Mouse (Mus musculus): ENCODE results near the gene Gabpb2. TPM values are rescaled to one million over a fixed set of nuclear protein-coding genes. Genes with fewer than 3 reads are reported as not detected.
"Not testable (repeated sequence)": the region's sequence is repeated elsewhere in the genome, so short reads cannot be mapped to it uniquely, and the experiment has no call there.

The Gabpb2 gene
- polyA plus RNA-seq, 1 experiment from 2014 or later, result 9.1 TPM

GRCm38 (mm10) chr3:95228148-95228893 lies 10.6 kb upstream of the Gabpb2 start, which contains the start of gene Cdc42se1:
Gene Cdc42se1, plus strand, starts transcription at chr3:95228732.
- Histone ChIP-seq H3K9me3 (ENCODE audit: control insufficient read depth, low read length) (no peaks in the 10 kb centered on the region), H3K4me3 (ENCODE audit: low read depth, low read length) (peak within 1 kb of the TSS; percentile 87), H3K4me2 (peak within 1 kb of the TSS; percentile 98), H3K36me3 (ENCODE audit: control insufficient read depth, insufficient read depth, low read length) (peaks cover 25% of the 10 kb centered on the region), H3K9ac (ENCODE audit: low read depth, low read length) (peak within 1 kb of the TSS; percentile 97), H3K27me3 (replicated peaks; ENCODE audit: control insufficient read depth, insufficient read depth, low read length) (no peaks in the 10 kb centered on the region), H3K27ac (ENCODE audit: low read depth, low read length) (peak within 1 kb of the TSS; percentile 98), H3K4me1 (replicated peaks; ENCODE audit: control insufficient read depth, insufficient read depth, low read length) (peaks cover 32% of the 10 kb centered on the region)
- peak; percentile 85 for ATAC-seq (replicated peaks; ENCODE audit: low FRiP score)
- peak; percentile 85 for DNase-seq (ENCODE audit: low spot score)
- under 1% methylated on average over 64 of the region's 64 CpGs for WGBS

DNA sequence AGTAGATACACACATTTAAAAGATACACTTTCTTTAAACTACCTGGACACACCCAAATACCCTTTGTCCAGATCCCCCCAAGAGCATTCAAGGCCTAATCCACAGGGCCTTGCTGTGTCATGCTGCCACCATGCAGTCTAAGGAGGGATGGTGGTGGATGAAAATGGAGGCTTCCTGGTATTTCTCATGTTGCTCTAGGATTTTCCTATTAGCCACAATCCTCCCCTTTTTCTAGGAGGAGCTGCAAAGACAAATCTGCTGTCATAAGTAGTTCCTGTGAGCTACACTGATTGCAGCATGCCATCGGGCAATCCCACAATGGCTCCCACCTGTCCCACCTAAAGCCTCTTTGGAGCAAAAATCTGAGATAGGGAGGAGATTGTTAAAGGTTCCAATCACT lies 9.5 kb upstream of the Gabpb2 start:
- 26% methylated on average over 1 of the region's 1 CpGs for WGBS
- peaks cover 26% of the 10 kb centered on the region for H3K4me1 ChIP-seq (replicated peaks; ENCODE audit: control insufficient read depth, insufficient read depth, low read length)
- H3K9me3 ChIP-seq (ENCODE audit: control insufficient read depth, low read length), result no peaks in the 10 kb centered on the region
- no peaks in the 10 kb centered on the region for H3K27me3 ChIP-seq (replicated peaks; ENCODE audit: control insufficient read depth, insufficient read depth, low read length)
- DNase-seq (ENCODE audit: low spot score) (no peak), ATAC-seq (replicated peaks; ENCODE audit: low FRiP score) (no peak)
- H3K4me2 ChIP-seq, result peak overlapping the region; percentile 98
- H3K36me3 ChIP-seq (ENCODE audit: control insufficient read depth, insufficient read depth, low read length), result peaks cover 16% of the 10 kb centered on the region
- H3K4me3 ChIP-seq (ENCODE audit: low read depth, low read length), result peak overlapping the region; percentile 87
- peak overlapping the region; percentile 47; the same call in 1 of the 2 replicates for H3K9ac ChIP-seq (ENCODE audit: low read depth, low read length)
- H3K27ac ChIP-seq (ENCODE audit: low read depth, low read length), result peak overlapping the region; percentile 8; the same call in 1 of the 2 replicates

GRCm38 (mm10) chr3:95224295-95224694 lies 6.6 kb upstream of the Gabpb2 start:
- Histone ChIP-seq H3K27ac (ENCODE audit: low read depth, low read length) (no peak overlapping the region), H3K9ac (ENCODE audit: low read depth, low read length) (no peak overlapping the region), H3K9me3 (ENCODE audit: control insufficient read depth, low read length) (no peaks in the 10 kb centered on the region), H3K4me3 (ENCODE audit: low read depth, low read length) (no peak overlapping the region), H3K4me1 (replicated peaks; ENCODE audit: control insufficient read depth, insufficient read depth, low read length) (0 out of 2 replicates have a peak, but pooled peaks cover 2% of the 10 kb centered on the region), H3K4me2 (no peak overlapping the region), H3K36me3 (ENCODE audit: control insufficient read depth, insufficient read depth, low read length) (peaks cover 21% of the 10 kb centered on the region), H3K27me3 (replicated peaks; ENCODE audit: control insufficient read depth, insufficient read depth, low read length) (no peaks in the 10 kb centered on the region)
- DNase-seq (ENCODE audit: low spot score), result no peak
- no peak for ATAC-seq (replicated peaks; ENCODE audit: low FRiP score)
- WGBS, result 52% methylated on average over 6 of the region's 6 CpGs

- DNase-seq (ENCODE audit: low spot score), result no peak
- no peak overlapping the region for H3K4me3 ChIP-seq (ENCODE audit: low read depth, low read length)
- no peaks in the 10 kb centered on the region for H3K27me3 ChIP-seq (replicated peaks; ENCODE audit: control insufficient read depth, insufficient read depth, low read length)
- ATAC-seq (replicated peaks; ENCODE audit: low FRiP score), result no peak
- H3K9ac ChIP-seq (ENCODE audit: low read depth, low read length), result no peak overlapping the region
- 0 out of 2 replicates have a peak, but pooled peaks cover 2% of the 10 kb centered on the region for H3K4me1 ChIP-seq (replicated peaks; ENCODE audit: control insufficient read depth, insufficient read depth, low read length)
- H3K4me2 ChIP-seq, result no peak overlapping the region
- peaks cover 21% of the 10 kb centered on the region for H3K36me3 ChIP-seq (ENCODE audit: control insufficient read depth, insufficient read depth, low read length)
- H3K27ac ChIP-seq (ENCODE audit: low read depth, low read length), result no peak overlapping the region
- H3K9me3 ChIP-seq (ENCODE audit: control insufficient read depth, low read length), result no peaks in the 10 kb centered on the region
- WGBS, result 98% methylated on average over 2 of the region's 2 CpGs
These were observed 5.3 kb upstream of the Gabpb2 start for GRCm38 (mm10) chr3:95223041-95223440.

GRCm38 (mm10) chr3:95218466-95219137 lies 886 bp upstream of the Gabpb2 start:
- Histone ChIP-seq H3K27ac (ENCODE audit: low read depth, low read length) (peak overlapping the region; percentile 96), H3K9me3 (ENCODE audit: control insufficient read depth, low read length) (no peaks in the 10 kb centered on the region), H3K4me1 (replicated peaks; ENCODE audit: control insufficient read depth, insufficient read depth, low read length) (peaks cover 6% of the 10 kb centered on the region), H3K27me3 (replicated peaks; ENCODE audit: control insufficient read depth, insufficient read depth, low read length) (no peaks in the 10 kb centered on the region), H3K36me3 (ENCODE audit: control insufficient read depth, insufficient read depth, low read length) (peaks cover 17% of the 10 kb centered on the region), H3K4me2 (peak overlapping the region; percentile 73), H3K4me3 (ENCODE audit: low read depth, low read length) (peak overlapping the region; percentile 77), H3K9ac (ENCODE audit: low read depth, low read length) (peak overlapping the region; percentile 94)
- ATAC-seq (replicated peaks; ENCODE audit: low FRiP score) (peak; percentile 8; the same call in 1 of the 2 replicates), DNase-seq (ENCODE audit: low spot score) (peak; percentile 55)
- WGBS, result 56% methylated on average over 6 of the region's 6 CpGs

DNA sequence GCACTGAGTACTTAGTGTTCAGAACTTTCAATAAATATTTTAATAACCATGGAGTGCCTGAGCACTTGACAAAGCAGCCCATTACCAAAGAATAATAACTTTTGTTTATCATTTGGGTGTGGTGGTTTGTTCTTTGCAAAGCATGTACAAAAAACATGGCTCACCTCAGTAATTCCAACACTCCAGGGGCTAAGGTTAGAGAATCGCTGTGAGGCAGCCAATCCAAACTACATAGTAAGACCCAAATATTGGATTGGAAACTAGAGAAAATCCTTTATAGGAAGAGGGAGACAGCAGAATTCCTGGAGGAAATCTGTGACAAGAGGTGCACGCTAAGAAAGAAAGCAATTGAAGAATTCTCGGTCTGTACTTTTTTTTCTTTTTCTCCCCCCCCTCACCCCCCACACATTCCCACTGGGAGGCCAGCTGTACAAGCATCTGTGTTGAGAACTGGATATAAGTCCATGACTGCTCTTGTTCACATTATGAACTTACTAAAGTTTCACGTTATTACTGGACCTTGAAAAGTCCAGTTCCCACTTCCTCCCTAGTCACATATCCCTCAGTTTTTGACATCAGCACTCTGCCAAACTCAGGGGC lies 961 bp downstream of the Gabpb2 start:
- 26% methylated on average over 4 of the region's 4 CpGs for WGBS
- no peaks in the 10 kb centered on the region for H3K27me3 ChIP-seq (replicated peaks; ENCODE audit: control insufficient read depth, insufficient read depth, low read length)
- no peaks in the 10 kb centered on the region for H3K9me3 ChIP-seq (ENCODE audit: control insufficient read depth, low read length)
- H3K4me3 ChIP-seq (ENCODE audit: low read depth, low read length), result peak overlapping the region; percentile 77
- DNase-seq (ENCODE audit: low spot score) (no peak), ATAC-seq (replicated peaks; ENCODE audit: low FRiP score) (no peak; the same call in 1 of the 2 replicates)
- peaks cover 6% of the 10 kb centered on the region for H3K4me1 ChIP-seq (replicated peaks; ENCODE audit: control insufficient read depth, insufficient read depth, low read length)
- peak overlapping the region; percentile 96 for H3K27ac ChIP-seq (ENCODE audit: low read depth, low read length)
- peaks cover 15% of the 10 kb centered on the region for H3K36me3 ChIP-seq (ENCODE audit: control insufficient read depth, insufficient read depth, low read length)
- H3K4me2 ChIP-seq, result peak overlapping the region; percentile 73
- H3K9ac ChIP-seq (ENCODE audit: low read depth, low read length), result peak overlapping the region; percentile 94

GRCm38 (mm10) chr3:95213609-95213975 lies 4.1 kb downstream of the Gabpb2 start:
- H3K4me2 ChIP-seq, result no peak overlapping the region
- no peak overlapping the region for H3K9ac ChIP-seq (ENCODE audit: low read depth, low read length)
- no peak overlapping the region for H3K4me3 ChIP-seq (ENCODE audit: low read depth, low read length)
- ATAC-seq (replicated peaks; ENCODE audit: low FRiP score) (no peak), DNase-seq (ENCODE audit: low spot score) (no peak)
- no peaks in the 10 kb centered on the region for H3K27me3 ChIP-seq (replicated peaks; ENCODE audit: control insufficient read depth, insufficient read depth, low read length)
- peak overlapping the region; percentile 4; the same call in 1 of the 2 replicates for H3K27ac ChIP-seq (ENCODE audit: low read depth, low read length)
- peaks cover 5% of the 10 kb centered on the region; the same call in 1 of the 2 replicates for H3K36me3 ChIP-seq (ENCODE audit: control insufficient read depth, insufficient read depth, low read length)
- H3K9me3 ChIP-seq (ENCODE audit: control insufficient read depth, low read length), result no peaks in the 10 kb centered on the region
- 97% methylated on average over 1 of the region's 1 CpGs for WGBS
- H3K4me1 ChIP-seq (replicated peaks; ENCODE audit: control insufficient read depth, insufficient read depth, low read length), result peaks cover 6% of the 10 kb centered on the region

DNA sequence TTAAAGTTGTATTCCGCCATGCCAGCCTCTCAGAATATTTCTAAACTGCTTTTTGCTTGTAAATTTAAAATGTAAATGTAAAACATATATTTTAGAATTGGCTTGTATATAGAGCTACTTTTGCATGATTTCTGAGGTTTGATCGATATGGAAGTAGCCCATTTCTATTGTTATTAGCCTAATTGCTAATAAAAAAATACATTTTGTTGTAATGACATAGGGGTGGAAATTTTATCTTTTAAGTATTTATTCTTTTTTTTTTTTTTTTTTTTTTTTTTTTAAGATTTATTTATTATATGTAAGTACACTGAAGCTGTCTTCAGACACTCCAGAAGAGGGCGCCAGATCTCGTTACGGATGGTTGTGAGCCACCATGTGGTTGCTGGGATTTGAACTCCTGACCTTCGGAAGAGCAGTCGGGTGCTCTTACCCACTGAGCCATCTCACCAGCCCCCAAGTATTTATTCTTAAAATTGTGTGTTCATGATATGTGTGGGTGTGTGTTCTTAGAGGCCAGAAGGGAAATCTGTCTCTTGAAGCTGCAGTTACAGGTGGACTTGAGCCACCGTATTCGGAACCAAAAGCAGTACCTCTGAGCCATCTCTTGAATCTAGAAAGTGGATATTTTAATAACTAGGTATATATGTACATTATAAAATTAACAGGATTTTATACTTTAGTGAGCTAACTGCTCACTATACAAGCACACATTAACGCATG lies 4.7 kb downstream of the Gabpb2 start:
- WGBS, result 92% methylated on average over 7 of the region's 10 CpGs
- not testable (repeated sequence) for H3K27ac ChIP-seq (ENCODE audit: low read depth, low read length); H3K4me1 ChIP-seq (replicated peaks; ENCODE audit: control insufficient read depth, insufficient read depth, low read length); DNase-seq (ENCODE audit: low spot score); H3K4me3 ChIP-seq (ENCODE audit: low read depth, low read length); ATAC-seq (replicated peaks; ENCODE audit: low FRiP score); H3K9me3 ChIP-seq (ENCODE audit: control insufficient read depth, low read length); H3K9ac ChIP-seq (ENCODE audit: low read depth, low read length); H3K4me2 ChIP-seq; H3K36me3 ChIP-seq (ENCODE audit: control insufficient read depth, insufficient read depth, low read length); H3K27me3 ChIP-seq (replicated peaks; ENCODE audit: control insufficient read depth, insufficient read depth, low read length)
